Mouse (Mus musculus) layer of hippocampus, adult 9-11 months (tissue): ENCODE measurements around the gene Gtf2a1l.

Source experiments
- DNase-seq: peaks from one replicate; pipeline ENCODE4 v3.0.0; 2022

Gene Gtf2a1l

DNA sequence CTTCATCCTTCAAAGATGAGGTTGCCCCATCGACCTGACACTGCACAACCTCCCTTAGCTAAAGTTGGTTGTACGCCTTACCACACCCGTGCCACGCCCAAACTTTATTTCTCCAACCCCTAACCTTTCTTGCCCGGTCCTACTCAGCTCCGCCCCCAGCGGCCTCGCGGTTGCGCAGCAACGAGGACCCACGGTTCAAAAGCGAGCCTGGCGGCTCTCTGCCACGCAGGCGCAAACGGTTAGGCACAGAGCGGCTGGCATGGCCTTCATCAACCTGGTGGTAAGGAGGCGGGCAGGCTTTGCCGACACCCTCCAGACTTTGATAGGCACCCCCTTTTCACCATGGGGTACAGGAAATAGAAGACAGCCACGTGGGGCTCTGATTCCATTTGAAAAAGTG lies at the start of gene Gtf2a1l:
Gene Gtf2a1l, plus strand, starts transcription at position 209 of the 400 bp plus-strand sequence.
- DNase-seq: peak; percentile 37

DNA sequence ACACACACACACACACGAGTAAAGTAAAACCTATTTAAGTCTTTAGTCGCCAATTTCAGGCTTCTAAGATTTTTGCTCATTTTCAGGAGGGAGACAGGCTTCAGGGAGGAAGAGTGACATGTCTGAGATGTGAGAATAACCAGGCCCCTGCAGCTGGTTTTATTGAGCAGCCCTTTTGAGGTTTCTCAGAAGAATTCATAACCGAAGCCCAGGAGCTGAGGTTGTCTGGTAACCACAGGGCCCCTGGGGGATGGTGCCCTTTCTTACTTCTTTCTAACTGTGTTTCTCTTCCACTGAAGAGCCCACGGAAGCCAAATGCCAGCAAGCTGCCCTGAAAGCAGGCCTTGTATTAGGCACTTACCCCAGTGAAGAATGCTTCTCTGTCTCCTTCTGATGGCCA lies 47.5 kb upstream of the Gtf2a1l start:
- no peak for DNase-seq

DNA sequence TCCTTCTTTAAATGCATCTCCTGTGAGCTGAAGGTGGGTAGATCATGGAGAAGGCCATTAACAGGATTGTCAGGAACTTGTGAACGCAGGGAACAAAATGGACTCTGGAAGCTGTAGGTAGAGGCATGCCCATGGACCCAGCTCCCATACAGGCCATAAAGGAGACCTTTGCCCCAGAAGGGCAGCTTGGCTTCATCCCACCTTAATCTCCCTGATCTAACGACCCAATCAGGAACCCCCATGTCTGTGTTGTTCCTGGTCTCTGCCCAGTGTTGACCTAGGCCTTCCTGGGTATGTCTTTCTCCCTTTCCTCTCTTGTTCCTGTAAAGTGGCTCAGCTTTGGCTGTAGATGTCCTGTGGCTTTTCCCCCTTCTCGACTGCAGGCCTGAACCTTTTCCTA lies 47.1 kb upstream of the Gtf2a1l start:
- no peak for DNase-seq

DNA sequence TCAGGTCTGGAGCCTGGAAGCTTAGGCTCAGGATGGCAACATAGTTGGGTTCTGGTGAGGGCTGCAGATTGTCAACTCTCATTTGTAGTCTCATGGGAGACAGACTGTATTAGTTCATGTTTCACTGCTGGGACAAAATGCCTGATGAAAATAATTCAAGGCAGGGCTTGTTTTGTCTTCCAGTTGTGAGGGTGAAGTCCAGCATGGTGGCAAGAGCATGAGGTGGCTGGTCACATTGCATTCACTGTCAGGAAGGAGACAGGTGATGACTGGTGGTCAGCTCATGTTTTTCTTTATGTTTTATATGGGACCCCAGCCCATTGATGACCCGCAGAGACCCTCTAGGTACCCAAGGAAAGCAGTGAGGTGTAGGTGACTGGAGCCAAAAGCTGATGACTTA lies 45.7 kb upstream of the Gtf2a1l start:
- no peak for DNase-seq

DNA sequence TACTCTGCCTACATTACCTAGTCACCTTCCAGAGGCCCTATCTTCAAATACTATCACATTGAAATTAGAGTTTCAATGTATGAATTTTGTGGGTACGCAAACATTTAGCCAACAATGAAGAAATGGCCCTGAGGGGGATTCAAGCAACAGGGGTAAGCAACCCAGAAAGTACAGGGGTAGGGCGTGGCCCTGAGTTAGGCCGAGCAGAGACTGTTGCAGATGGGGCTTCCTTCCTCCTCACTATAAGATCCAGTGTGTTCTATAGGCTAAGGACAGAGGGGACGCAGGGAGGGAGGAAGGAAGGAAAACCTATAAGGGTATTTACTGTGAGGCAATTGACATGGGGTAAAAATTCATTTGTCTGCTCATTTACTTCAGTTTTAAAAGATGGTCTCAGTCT lies 44.1 kb upstream of the Gtf2a1l start:
- DNase-seq: no peak

DNA sequence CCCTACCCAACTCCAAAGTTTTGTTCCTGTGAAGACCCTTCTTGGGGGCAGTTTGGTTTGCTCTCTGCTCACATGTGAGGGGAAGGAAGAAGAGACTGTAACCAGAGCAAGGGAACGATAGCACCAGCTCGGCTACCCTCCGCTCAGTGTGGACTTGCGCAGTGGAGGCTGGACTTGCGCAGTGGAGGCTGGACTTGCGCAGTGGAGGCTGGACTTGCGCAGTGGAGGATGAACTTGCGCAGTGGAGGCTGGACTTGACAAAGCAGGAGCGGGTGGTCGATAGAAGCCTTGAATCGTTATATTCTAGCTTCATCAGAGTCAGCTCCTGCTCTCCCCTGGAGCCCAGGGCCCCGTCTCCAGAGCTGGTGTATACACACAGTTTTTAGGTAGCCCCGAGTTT lies 43.1 kb upstream of the Gtf2a1l start:
- no peak for DNase-seq

DNA sequence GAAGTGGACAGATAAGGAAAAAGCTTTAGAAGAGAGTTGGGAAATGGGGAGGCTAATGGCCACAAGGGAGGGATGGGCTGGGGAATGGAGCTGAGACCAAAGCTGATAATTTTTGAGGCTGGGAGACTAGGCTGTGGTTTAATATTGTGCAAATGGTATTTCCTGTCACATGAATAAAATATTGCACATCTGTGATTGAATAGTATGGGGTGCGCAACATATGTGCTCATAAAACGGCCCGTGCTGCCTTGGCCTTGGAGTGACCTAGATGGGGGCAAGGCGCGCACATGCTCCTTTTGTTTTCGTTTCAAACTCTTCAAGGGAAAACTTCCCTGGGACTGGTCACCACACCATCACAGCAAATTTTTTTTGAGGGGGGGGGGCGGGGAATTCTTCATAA lies 42.5 kb upstream of the Gtf2a1l start:
- DNase-seq: no peak

DNA sequence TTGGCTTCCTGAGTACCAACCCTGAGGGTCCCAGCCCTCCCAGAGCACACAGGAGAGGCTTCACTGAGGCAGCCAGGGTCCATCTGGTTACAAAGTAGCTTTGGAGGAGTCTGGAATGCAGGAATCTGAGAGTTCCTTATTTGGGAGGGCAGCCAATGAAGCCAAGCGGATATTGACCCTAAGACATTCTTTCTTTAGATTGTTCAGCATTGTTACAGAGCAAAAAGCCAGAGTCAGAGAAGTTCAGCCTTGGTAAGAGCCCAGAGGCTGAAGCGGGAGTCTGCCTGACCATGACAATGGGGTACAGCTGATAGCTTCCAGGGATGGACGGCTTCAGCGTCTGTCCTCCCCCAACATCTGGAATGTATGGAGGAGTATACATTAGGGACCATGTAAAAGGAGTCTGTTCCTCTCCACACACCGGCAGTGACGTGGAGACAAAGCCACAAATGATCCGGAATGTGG lies 42.1 kb upstream of the Gtf2a1l start:
- DNase-seq: no peak

DNA sequence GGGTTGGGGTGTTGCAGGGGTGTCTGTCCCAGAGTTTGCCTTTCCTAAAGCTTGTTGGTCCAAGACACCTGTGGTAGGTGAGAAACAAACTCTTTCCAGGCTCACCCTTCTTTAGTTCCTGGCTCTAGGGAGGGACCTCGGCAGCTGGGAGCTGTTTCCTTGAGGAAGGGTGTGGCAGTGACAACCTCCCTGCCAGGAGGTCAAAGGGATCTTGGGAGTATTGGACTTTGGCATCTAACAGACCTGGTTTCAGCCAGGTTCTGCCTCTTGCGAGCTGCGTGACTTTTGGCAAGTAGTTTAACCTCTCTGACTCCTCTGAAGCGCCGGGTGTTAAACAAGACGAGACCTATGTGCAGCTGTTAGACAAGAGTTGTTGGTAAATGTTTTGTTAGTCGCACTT lies 41.3 kb upstream of the Gtf2a1l start:
- DNase-seq: no peak

DNA sequence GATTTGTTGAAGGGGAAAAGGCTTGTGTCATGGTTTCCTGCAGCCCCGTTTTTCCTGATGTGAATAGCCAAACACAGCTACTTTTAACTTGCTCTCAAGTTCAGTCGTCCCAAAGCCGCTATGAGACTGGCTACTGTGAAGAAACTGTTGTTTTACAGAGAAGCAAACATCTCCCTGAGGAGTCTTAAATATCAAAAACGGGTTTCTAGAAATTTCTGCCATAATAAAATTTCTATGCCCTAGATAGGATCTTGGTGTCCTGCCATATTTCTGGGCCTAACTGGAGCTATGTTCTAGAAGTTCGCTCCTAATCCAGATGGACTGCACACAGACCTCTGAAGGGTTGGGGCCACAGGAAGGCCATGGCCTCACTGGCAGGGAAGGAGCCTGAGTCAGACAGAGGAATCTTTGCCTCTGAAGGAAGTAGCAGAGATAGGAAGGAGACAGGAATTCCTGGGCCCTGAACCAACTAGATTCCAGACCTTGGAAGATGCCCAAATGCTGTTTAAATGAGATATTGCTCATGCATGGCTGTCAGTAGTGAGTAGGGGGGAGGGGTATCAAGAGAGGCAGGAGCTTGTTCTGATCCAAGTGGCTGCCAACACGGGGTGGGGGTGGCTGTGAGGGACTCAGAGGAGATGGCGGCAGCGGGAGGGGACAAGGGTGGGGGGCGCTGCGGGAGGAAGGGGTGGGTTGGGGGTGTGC lies 39.6 kb upstream of the Gtf2a1l start:
- no peak for DNase-seq

DNA sequence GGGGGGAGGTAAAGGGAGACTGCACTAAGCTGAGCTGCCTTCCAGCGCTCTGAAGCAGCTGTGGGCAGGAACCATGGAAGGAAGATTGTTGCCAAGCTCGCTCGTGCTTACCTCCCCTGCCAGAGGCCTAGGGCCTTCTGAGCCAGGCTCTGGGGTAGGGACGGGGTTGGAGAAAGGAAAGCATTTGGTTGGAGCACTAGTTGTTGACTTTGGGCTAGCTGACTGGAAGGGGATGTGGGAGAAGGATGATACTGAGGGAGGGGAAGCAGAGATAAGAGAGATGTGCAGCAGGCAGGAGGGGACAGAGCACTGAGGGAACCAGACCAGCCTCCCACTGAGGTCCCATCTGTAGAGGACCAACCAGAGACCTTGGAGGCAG lies 39.1 kb upstream of the Gtf2a1l start:
- no peak for DNase-seq

DNA sequence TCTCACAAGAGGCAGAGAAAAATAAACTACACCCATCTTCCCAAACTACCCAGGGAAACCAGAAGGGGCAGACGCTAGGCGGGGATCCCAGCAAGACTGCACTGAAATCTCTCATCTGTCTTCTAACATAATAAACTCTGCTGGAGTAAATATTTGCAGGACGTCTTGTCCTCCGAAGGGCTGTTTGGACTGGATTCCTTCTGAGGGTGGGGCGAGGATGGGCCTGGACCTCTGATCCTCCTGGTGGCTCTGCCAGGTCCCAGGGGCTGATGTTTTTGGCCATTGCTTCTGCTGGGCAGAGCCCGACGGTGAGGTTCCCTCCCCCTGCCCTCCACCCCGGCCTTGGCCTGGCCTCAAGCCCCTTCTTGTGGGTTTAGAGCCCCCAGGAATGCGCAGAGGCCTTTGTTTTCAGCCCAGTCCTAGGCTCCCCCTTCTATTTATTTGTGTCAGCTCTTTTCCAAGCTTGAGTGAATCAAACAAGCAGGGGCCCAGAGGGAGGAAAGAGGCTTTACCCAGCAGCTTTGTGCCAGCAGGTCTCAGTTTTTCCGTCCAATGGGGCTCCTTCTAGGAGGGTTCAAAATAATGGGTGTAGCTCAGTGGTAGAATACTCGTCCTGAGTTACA lies 38.4 kb upstream of the Gtf2a1l start:
- DNase-seq: no peak

DNA sequence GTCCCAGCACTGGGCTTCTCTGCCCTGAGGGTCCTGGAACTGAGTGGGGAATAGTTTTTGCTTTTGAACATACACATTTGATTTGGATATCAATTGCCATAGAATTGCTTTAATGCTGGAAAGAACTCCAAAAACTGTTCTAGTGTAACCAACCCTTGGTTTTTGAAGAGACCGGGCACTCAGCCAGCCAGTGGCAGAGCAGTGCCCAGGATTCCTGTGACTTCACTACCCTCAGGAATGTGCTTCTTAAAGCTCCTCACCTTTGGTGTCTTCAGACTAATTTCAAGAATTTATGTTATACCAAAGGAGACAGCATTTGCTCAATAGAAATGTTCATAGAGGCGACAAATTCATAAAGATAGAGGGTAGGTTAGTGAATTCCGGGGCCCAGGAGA lies 37.9 kb upstream of the Gtf2a1l start:
- no peak for DNase-seq

DNA sequence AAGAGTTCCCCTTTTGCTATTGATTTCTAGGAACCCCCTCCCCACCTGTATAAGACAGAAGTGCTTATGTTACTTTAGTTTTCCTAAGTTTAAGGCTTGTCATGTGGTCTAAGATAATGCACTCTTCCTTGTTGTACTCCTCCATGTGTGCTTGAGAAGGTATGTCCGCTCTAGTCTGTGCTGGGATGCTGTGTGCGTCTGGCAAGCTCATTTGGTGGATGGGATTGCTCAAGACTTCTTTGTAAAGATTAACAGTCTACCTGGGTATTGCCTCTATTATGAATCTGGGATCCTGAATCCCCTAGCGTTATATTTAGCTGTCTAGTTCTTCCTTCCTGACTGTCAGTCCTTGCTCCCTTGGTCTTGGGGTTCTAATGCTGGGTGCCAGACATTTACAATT lies 35.8 kb upstream of the Gtf2a1l start:
- no peak for DNase-seq

DNA sequence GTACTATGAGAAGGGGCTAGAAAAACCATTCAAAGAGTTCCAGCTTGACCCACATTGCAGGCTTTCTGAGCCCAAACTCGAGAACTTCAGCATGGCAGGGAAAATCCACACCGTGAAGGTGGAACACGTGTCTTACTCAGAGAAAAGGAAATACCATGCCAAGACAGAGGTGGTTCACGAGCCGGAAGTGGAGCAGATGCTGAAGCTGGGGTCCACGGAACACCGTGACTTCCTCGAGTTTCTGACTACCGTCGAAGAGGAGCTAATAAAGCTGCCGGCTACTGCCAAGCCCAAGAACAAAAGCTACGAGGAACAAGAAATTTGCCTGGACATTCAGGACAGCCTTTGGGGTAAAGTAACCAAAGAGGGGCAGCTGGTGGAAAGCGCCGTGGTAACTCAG lies 32.4 kb upstream of the Gtf2a1l start:
- DNase-seq: no peak

DNA sequence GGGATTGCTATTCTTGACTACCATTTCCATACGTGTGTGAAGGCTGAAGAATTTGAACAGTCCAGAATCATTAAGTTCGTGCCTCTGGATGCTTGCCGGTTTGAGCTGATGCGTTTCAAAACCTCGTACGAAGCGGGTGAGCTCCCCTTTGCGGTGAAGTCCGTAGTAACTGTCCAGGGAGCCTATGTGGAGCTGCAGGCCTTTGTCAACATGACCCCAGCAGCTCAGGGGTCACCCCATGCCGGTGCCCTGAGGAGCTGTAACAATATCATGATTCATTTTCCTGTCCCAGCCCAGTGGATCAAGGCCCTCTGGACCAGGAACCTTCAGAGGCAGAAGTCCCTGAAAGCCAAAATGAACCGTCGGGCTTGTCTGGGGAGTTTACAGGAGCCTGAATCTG lies 31.9 kb upstream of the Gtf2a1l start:
- DNase-seq: no peak

DNA sequence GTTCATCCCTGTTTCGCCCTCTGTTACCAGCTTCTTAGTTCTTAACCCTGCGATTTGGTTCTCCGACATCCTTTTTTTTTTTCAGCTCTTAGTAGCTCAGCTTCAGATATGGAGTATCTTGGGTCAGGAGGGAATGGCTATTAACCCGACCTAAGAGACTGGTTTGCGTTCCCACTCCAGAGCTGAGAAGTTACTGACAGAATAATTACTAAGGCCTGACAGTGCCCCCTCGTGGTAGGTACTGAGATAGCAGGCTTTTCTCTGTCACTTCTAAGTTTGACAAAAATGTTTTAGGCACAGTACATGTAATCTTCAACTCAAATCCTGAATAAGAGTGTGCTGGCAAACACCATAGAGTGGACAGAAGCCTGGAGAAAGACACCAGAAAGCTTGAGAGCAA lies 27.4 kb upstream of the Gtf2a1l start:
- DNase-seq: peak; percentile 38

DNA sequence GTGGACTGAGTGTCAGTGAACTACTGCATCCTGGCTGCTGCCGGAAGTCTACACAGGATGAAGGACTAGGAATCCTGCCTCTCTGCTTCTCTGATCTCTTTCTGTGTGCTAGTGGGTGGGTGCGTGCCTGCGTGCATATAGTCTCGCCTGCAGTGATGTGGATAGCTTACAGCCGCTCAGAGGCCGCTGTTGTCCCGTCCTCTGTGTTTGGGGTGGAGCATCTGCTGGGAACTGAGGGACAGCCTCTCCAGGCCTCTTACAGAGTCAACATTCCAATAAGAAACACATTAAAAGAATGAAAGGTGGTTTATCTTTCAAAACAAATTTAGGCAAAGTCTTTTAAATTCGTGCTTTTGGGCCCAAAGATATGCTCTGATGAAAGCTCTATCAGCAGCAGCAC lies 26.6 kb upstream of the Gtf2a1l start:
- DNase-seq: no peak

DNA sequence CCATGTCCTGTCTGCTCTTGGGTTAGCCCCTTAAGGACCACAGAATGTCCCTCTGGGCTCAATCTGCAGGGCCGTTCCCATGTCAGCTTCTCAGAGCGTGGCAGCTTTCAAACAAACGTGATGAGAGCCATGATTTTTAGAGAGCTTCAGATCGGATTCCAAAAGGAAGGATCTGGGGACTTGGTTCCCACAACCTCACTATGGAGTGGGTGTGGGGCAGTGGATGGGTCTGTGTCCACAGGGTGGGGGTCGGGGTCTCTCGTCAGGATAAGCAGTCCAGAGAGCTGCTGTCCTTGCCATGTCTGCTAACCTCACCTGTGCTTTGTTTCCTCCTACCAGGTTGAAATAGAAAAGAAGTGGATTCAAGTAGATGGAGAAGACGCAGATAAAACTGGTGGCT lies 23.6 kb upstream of the Gtf2a1l start:
- DNase-seq: no peak

DNA sequence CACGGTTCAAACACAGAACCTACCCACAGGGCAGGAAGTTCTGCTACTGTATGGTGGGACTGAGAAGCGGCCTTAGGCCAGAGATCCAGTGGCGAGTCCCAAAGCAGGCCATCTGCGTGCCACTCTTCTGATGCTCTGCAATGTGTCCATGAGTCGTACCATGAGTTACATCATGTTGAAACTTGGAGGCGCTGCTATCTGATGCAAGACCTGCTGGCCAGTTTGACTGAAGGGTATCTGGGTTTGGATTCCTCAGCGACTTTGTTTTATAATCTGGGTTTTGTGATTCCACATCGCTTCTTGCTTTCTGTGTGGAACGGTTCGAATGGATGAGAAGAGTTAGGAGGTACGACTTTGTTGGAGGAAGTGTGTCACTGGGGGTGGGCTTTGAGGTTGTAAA lies 23.2 kb upstream of the Gtf2a1l start:
- no peak for DNase-seq

DNA sequence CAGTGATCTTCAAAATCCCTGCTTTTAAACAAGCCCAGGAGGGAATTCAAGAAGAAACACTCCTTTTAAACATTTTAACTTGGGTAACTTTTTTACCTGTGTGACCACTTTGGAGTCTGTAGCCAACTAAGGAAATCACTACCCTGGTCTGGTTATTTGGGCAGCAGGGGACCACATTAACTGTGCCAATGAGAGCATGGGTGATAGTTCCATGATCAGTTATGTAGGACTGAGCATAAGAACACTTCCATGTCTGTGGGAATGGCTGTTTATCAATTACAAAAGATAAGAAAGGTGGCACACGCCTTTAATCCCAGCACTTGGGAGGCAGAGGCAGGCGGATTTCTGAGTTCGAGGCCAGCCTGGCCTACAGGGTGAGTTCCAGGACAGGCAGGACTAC lies 21.3 kb upstream of the Gtf2a1l start:
- no peak for DNase-seq

DNA sequence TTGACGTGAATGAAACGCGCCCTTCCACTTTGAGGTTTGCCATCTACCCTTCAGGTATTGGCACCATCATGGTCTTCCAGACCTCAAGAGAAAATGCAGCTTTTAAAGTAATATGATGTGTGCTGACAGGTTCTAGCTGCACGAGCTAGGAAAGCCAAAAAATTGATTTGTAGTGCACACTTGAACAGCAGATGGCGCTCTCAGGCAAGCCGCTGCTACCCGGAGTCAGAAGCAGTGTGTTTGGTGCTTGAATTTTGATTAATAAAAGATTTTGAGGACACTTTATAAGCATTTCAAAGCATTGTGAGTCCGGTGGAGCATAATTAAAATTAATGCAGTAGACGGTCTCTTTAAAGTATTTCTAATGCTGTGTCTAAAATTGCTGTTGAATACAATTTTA lies 16.4 kb upstream of the Gtf2a1l start:
- DNase-seq: peak; percentile 53

DNA sequence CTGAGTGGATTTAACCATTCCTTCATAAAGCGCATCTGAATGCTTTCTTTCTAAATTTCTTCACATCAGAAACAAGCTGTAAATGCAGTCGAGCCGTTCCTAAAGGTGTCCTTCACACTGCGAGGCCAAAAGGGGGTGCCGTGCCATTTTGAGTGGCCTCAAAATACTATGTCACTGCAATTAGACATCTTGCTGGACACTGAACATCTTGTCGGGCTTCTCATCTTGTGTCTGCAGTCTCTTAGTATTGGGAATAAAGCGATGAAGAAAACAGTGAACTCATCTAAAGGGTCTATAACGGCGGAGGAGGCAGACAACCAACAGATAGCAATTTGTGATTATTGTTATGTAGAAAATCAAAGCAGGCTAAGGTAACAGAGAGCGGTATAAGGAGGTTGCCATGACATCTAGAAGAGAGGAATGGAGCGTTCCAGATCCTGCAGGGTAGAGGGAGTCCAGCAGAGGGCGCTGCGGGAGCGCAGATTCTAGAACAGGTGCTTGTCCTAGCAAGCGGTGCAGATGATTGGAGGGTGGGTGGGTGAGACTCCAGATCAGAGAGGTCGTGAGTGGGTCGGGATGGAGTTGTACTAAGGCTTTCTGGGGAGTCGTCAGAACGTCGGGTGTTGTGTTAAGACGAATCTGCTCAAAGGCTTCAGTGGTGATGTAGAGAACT lies 15.6 kb upstream of the Gtf2a1l start:
- peak; percentile 80 for DNase-seq

DNA sequence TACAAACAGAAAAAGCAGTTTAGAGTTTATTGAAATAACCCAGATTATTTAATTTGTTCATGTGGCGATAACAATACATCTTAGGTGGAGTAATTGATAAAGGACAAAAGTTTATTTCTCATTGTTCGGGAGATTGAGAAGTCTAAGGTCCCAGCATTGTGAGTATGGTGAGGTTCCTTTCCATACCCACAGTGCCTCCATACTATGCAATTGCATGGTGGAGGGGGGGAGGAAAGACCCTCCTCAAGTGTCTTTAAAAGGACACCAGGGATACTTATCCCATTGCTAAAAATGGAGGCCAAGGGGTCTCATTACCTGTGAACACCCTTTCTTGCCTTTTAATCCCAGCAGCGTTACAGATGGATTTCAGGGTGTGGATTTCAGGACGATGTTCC lies 15.1 kb upstream of the Gtf2a1l start:
- DNase-seq: no peak

DNA sequence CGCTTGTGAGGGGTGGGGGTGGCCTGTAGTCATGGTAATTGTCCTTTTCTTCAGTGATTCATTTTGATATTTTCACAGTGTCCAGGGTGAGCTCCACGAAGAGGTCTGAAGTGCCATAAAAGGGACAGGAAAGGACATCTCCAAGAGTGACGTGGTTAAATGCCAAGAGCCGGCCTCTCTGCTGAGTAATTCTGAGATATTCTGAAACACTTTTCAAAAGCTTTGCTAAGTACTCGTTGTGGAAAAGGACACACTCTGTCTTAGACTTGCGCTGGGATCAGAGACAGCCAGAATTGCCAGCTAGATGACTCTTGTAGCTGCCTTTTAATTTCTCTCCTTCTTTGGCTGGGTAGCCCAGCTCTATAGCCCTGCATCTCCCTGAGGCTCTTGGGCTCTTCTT lies 9.9 kb upstream of the Gtf2a1l start:
- DNase-seq: no peak
